Mouse (Mus musculus) left cerebral cortex, postnatal 25 days (tissue): ENCODE results near the gene E2f2. TPM values are rescaled to one million over a fixed set of nuclear protein-coding genes. Genes with fewer than 3 reads are reported as not detected.
A peak's percentile ranks its signal among the peaks of the same experiment; 100 is the strongest.

ENCODE experiments used
- DNase-seq, 2 experiments: peaks; one replicate each; pipeline ENCODE4 v3.0.0; 2022; ENCODE audit warnings: low spot score in 2 of 2, mixed read lengths in 1 of 2
- intact Hi-C: fragments of 180-260 bp; cut with DNase I; formaldehyde crosslinking; loops from one replicate; pipeline ENCODE4 v1.15.1; 2025
- total RNA-seq, 2 experiments: library from RNA; stranded (reverse); gene quantifications; 2 replicates each; pipeline ENCODE4 v1.2.3; 2021

The E2f2 gene
- total RNA-seq: 1 to 10 TPM in 1 of 2 experiments, under 1 TPM in 1; 0.66 to 1.2 TPM

DNA sequence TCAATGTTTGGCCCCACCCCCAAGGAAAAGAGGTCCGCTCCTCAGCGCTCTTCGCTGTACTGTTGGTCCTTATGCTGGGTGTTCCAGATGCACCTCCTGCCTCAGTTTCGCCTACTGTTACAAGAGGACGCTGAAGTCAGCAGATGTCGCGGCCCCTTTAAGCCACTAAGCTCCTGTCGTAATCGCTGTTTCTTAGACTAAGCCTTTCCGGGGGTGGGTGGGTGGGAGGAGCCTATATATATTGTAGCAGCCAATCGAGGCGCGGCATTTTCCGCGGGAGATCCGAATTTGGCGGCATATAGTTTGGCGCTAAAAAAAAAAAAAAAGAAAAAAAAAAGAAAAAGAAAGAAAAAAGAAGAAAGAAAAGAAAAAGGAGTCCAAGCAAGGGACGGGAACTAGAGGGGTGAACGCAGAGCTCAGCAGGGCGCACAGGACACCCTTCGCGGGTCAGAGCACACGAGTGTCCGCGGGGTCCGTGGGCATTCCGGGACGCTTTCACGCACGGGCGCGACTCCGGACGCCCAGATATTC, at the start of gene E2f2:
E2f2 (plus strand) TSS at position 384 of the 531 bp plus-strand sequence.
- peak in 1 of 2 experiments; percentile 49 for DNase-seq
- intact Hi-C loops: no loop called here

DNA sequence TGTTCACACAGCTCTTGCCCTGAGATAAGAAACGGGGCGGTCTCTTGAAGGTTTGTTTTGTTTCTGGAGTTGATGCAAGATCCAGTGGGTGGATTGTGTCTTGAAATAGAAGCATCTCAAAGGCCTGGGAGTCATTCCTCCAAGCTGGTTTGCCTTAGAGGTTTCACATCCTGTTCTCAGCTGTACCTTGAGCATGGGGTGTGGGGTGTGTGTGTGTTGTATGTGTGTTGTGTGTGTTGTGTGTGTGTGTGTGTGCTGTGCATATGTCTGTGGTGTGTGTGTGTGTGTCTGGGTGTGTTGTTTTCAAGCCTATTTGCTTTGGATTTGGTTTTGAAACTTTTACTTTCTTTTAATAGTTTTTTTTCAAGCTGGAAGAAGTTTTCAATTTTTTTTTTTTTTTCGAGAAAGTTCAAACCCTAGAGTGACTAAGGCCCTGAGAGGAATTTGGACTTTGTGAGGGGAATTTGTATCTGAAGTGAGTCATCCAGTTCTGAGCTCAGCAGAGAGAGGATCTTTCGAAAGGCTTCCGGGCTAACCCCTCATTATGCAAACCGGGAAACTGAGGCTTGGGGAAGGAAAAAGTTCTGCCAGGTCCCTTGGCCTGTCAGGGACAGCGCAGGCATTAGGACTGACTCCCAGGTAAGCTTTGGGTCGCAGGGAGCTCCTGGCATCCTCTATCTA, 48.9 kb upstream of the E2f2 start:
- intact Hi-C loops: no loop called here

DNA sequence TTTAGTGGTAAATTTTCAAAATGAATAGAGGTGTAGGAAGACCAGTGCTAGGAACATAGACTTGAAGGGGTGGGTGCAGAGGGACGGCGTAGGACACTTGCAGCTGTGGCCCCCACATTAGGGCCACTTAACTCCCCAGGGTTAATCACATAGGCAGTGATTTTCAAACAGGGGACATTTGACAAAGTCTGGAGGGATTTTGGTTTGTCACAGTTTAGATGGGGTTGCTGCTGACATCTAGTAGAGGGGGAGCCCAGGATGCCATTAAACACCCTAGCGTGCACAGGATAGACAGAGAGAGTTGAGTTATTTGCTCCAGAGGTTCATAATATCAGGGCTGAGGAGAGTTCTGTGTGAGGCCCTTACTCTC, 48.4 kb upstream of the E2f2 start:
- intact Hi-C loops: no loop called here
- DNase-seq: no peak

More for the DNA sequence above, 48.9 kb upstream of the E2f2 start:
- no peak for DNase-seq

DNA sequence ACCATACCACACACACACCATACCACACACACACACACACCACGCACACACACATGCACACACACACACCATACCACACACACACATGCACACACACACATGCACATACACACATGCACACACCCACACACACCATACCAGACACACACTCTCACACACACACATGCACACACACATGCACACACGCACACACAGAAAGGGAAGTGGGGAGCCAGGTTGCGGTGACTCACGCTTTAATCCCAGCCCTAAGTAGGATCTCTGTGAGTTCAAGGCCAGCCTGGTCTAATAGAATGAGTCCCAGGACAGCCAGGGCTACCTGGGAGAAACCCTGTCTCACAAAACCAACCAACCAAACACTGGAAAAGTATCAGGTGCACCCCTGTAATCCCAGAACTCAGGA, 47.6 kb upstream of the E2f2 start:
- intact Hi-C loops: no loop called here
- no peak for DNase-seq

DNA sequence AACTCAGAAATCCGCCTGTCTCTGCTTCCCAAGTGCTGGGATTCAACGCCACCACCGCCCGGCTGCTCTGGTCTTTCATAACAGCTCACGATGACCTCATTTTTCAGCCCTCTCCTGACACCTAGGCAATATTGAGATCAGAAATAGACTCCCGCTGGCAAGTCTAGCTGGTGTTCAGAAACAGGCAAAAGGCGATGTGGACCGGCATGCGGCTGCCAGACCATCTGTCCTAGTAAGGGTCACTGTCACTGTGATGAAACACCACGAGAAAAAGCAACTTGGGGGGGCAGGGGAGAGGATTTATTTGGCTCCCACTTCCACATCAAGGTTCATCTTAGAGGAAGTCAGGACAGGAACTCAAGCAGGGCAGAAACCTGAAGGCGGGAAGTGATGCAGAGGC, 46.7 kb upstream of the E2f2 start:
- DNase-seq: no peak
- intact Hi-C loops: no loop called here

DNA sequence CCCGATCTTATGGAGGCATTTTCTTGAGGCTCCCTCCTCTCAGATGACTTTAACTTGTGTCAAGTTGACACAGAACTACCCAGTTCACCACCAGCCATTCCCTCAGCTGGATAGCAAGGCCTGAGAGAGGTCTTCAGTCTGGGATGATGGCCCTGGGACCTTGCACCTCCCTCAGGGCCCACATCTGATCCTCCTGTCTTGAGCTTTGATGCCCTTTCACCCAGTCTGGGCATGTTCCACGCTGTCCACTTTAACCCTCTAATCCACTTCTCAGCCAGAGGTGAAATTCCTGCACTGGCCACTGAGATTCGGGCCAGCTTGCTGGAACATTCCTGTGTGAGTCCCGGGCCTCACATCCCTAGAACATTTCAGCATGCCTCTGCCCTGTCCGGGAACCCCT, 46.2 kb upstream of the E2f2 start:
- intact Hi-C loops: no loop called here
- no peak for DNase-seq

DNA sequence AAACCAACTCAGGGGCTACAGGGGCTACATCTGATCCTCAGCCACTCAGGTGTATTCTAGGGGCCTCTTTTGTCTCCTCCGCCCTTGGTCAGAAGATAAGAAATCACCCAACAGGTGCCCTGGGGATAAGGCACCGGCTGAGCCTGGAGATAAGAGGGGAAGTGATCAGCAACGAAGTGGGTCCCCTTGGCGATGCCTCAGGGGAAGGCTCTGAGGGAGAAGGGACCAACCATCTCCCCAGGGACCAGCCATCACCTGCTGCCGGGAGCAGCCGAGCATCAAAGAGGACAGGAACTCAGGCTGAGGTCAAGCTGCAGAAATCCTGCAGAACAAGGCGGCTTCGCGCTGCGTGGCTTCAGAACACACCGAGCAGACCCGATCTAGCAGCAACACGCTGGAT, 44.5 kb upstream of the E2f2 start:
- intact Hi-C loops: no loop called here
- DNase-seq: no peak

DNA sequence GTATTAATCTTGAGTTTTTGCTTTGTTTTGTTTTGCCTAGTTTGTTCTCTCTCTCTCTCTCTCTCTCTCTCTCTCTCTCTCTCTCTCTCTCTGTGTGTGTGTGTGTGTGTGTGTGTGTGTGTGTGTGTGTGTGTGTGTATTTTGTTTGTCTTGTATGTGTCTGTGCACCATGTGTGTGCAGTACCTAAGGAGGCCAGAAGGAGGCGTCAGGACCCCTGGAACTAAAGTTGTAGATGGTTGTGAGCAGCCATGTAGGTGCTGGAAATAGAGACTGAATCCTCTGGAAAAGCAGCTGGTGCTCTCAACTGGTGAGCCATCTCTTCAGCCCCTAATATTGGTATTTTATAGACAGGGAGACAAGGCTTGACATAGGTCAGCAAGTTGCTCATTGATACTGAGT, 42.4 kb upstream of the E2f2 start:
- DNase-seq: no peak
- intact Hi-C loops: no loop called here

DNA sequence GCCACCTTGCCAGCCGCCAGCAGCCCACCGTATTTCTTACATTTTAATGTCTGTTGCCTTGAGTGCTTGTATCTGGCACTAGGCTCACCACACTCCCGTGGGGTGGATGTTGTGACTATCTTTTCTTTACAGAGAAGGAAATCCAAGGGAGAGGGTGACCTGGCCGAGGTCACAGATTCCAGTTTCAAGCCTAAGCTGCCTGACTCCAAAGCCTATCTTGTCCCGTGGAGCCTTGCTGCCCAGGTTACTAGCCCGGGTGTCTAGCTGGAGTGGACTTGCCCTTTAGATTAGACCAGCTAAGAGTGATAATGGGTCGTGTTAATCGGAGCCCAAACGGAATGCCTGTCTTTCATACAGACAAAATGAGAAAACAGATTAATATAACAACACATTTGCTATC, 38.4 kb upstream of the E2f2 start:
- intact Hi-C loops: no loop called here
- no peak for DNase-seq

DNA sequence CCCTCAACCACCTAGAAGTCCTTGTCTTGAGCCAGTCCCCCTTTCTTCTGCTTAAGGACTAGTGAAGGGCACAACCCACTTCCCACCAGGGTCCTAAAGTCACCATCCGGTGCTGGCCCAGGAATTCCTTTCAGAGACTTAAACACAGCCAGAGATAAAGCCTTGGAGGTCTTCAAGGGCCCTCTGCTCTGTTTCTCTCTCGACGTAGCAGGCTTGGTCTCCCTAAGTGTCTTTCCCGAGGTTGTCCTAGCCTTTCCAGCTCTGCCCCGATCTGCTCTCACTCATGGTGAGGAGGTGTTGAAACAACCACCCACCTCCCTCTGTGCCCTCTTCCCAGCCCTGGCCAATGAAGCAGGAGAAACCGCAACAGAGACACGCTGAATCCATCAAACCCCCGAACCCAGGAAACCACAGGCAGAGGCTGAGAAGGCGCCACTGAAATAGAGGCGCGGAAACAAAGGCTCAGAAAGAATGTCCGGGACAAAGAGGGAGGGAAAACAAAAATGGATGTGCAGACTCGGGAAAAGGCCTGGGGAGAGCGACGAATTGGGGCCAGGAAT, 37.7 kb upstream of the E2f2 start:
- DNase-seq: no peak
- intact Hi-C loops: no loop called here

DNA sequence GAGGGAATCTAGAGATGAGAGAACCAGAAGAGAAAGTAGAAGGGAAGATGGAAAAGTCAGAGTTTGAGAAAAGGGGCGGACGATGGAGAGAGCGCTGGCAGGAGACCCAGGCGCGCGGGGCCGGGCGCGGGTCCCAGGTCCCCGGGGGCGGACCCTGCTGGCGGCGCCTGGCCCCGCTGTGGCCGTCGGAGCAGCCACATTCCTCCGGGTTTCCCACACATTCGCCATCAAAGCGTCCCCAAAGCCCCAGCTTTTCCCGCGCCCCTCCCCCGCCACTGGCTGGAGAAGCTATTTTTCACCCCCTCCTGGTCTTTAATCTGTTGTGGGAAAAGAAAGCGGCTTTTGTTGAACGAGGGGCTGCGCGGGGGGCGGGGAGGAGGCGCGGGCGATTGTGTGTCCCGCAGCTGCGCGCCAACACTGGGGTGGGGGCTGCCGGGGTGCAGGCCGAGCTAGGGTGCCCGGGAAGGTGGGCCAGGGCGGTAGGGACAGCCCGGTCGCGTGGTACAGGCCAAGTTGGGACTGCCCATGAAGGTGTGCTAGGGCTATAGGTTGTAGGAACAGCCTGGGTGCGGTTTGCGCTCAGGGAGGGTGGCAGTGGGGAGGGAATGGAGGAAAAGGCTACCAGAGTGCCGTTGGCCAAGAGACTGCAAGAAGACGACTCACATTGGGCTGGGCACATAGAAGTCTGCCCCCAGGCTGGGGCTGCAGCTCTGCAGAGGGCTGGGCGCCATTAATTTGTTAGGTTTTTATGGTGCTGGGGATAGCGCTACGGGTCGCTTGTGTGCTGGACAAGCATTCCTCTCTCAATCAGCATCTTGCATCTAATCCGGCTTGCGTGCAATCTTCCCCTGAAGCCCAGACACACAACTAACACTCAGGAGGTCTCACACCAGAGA, 37.0 kb upstream of the E2f2 start:
- intact Hi-C loops: no loop called here
- peak in 1 of 2 experiments; percentile 56 for DNase-seq

DNA sequence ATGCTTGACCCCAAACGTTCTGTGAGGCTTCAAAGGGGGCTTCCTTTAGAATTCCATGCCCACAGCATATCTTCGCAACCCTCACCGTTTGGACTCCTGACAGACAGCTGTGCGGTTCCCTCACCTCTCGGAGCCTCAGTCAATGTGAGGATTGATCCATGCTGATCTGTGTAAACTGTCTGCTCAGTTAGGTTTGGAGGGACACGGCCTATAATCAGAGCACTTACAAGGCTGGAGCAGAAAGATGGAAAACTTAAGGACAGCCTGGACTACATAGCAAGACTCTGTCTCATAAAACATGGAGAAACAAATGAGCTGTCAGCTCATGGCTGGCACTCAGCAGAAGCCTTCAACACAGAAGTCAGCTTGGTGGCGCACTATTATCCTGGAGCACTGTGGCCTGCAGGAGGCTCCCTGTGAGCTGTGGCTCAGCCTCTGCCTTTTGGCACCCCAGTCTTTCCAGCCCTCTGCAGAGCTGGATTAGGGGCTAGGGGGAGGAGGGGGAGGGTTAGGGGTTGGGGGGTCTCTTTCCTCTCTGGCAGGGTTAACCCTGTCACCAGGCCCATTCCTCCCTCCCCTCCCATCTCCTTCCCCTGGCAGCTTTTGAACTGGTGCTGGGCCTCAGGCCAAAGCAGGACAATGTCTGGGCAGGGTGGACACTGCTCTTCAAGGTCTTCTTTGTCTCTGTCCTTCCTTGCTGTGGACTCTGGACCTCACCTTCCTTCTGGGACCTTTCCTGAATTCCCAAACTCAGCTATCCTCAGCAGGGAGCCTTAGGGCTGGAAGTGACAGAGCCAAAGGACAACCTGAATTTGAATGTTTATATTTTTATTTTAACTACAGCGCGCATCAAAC, 36.1 kb upstream of the E2f2 start:
- intact Hi-C loops: no loop called here
- no peak for DNase-seq

DNA sequence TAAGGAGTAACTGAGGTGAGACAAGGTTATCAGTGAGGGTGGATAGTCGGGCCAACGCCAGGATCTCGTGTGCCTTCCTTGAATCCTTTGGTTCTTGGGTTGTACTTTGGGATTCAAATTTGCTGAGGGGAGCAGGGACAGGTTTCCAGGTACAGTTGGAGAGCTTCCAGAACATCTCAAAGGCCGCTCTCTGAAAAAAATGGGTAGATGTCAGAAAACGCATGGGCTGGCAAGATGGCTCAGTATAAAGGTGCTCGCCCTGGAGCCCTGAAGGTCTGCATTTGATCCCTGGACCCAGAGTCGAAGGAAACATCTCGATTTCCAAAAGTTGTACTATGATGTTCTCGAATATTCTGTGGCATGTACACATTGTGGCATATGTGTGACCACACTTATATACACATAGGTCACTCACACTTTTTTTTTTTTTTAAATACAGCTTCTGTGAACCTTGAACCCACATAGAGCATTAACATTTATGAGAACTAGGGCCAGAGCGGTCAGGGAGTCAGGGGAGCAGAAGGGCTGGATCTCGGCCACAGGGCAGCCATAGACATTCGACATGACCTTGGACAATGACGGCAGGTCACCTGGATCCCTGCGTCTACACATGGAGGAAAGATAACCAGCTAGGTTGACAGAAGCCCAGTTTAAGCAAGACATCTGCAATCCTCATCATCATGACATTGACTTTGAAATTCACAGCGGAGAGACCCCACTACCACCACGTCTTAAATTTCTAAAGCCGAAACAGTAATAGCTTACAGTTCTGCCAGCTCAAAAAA, 32.7 kb upstream of the E2f2 start:
- intact Hi-C loops: no loop called here
- no peak for DNase-seq

DNA sequence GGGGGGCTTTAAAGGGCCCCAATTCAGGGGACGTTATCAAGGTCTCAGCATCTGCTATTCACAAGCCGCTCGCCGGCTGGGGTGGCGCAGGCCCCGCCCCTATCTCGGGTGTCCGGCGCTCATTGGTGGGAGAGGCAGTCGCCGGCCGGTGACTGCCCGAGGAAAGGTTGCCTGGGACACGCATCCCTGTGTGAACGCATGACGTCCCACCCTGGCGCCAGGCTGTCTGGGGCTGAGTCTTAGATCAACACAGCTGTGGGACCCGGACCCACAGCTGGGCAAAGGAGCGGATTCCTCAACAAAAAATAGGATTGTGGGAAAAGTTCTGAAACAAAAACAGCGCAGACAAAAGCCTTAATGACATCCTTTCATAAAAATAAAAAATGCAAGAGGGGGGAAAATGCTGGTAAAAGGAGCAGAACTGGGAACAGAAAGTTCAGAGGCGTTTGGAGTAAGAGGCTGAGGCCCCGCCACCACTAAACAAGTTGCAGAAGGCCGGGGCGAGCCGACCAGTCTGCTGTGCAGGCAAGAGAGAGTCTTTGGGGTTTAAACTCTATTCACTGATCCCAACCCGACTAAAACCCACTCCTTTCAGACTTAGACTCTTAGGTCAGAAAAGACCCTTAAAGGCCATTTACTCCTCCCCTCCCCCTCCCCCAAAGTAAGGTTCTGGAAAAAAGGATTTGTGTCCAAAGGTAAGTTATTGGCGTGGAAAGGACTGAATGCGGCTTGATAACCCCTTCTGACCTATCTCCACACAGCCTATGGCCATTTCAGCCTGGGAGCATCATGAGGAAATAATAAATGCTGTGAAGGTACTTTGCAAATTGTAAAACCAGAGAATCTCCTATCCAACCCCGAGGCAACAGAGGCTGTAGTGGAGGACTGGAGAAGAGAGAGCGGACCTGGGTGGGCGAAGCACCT, 31.6 kb upstream of the E2f2 start:
- intact Hi-C loops: no loop called here
- peak; percentile 74 to 78 for DNase-seq

DNA sequence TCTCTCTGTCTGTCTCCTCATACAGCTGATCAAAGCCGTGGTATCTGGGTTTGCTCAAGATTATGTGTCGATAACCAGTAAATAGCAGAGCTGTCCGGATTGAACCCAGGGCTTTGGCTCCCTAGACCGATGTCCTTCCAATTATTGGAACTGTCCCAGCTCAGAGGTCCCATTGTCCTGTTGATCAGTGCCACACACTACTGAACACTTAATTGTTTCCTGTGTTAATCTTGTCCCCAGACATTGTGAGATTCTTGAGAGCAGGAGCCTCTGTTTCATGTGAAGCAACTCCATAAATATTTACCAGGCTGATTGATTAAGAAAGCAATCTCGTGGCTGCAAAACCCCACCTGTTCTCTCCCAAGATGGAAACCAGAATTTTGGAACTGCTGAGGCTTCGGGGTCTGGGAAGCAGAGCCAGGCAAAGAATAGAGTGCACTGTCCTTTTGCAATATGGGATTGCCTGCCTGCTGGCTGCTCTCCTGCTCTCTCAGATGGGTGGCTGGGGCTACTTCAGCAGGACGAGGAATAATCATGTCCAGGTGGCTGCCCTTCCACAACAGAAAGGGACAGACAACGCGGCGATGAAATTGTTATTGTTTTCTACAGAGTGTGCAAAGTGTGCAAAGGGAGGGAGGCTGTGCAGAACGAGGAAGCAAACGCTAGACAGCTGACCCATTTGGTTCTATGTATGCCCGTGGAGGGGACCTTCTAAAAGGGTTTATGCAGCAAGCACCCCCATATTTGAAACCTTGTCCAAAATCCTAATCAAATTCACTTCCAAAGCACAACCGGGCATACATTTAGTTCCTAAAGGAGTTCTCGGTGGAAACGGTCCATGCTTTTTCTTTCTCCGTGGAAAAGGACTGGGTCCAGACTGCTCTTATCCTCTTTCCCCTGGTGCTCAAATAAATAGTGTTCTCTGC, 29.7 kb upstream of the E2f2 start:
- DNase-seq: no peak
- intact Hi-C loops: no loop called here

DNA sequence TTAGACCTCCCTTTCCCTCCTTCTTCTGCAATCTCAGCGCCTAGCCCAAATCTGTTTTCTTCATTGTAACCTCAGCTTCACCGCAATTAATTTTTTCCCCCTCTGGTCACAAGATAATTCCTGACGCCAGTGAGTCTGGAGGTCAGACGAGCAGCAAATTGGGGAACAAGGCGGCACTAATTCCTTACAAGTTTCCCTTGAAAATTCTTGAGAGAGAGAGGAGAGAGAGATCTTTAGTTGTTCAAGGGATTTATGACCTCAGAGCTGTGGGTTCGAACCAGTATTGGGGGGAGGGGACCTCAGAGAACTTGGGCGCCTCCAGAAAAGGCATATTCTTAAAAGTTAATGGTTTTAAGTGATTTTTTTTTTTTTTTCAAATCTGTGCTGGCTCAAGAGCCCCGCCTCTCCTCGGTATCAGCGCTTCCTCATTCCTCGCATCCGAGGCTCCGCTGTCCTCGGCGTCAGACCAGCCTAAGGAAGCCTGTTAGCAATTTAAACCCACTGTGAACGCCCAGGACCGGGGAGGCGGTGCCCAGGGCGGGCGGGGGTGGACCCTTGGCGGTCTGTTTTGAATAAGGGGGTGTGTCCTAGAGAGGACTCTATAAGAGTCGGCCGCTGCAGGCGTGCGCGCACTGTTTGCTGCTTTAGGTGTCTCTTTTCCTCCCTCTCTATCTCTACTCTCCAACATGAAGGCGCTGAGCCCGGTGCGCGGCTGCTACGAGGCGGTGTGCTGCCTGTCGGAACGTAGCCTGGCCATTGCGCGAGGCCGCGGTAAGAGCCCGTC, 28.8 kb upstream of the E2f2 start, which contains the start of gene Id3:
Id3 (plus strand) TSS at position 305 of the 784 bp plus-strand sequence.
- intact Hi-C loops: no loop called here
- peak; percentile 70 to 77 for DNase-seq
